Mouse (Mus musculus) left cerebral cortex, postnatal 36 days (tissue): ENCODE measurements at regions not wholly inside any gene's neighbourhood (a gene's known extent, or its start where the extent isn't known, plus 50 kb on each side); places are given as distances from the start of the nearest gene placed in this dataset.

Source experiments
- DNase-seq, 2 experiments: peaks; one replicate each; pipeline ENCODE4 v3.0.0; 2021 to 2022; ENCODE audit warnings: low spot score in 2 of 2, mixed read lengths in 1 of 2
- intact Hi-C: fragments of 180-260 bp; cut with DNase I; formaldehyde crosslinking; loops from one replicate; pipeline ENCODE4 v1.15.1; 2025

GRCm38 (mm10) chr3:26465158-26465557 is 132.9 kb upstream of the Nlgn1 start:
- intact Hi-C loops, result loop anchor here (10.0 kb wide), 1 partner anchor 370 kb away; no protein-coding TSS in a partner anchor
- DNase-seq, result peak; percentile 10 to 16

DNA sequence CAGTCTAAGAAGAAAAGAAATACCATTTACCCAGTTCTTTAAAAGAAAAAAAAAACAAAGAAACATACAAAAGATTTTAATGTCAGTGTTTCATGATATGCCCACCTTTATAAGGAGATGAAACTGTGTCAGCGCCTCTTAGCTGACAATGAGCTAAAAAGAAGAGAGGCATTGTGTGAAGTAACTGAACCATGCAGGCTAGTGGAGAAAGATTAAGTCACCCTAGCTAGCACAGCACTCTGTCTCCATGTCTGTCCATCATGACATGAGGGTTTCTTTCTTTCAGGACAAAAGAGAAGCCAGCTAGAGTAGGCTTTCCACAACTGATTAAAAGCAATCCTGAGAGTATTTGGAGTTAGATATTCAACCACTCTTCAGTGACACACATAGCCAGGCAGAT is 122.7 kb upstream of the Nlgn1 start:
- DNase-seq, result no peak
- intact Hi-C loops, result no loop called here

DNA sequence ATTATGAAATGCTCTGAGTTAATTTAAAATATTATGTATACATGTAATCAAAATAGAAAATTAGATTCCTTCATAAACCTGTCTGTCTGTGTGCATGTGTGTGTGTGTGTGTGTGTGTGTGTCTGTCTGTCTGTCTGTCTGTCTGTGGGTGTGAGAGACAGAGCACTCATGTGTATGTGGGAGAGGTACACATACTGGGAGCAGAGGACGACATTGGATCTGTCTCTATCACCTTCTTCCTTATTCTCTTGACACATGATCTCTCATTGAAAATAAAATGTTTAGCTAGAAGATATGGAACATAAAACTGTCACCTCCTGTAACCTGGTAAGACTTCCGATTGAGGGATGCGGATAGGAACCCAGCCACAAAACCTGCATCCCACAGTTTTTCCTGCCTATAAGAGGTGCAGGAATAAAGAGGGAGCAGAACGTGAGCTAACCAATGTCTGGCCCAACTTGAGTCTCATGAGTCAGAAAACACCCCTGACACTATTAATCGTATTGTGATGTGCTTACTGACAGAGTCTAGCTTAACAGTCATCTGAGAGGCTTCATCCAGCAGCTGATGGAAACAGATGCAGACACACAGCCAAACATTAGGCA is 105.6 kb upstream of the Nlgn1 start:
- intact Hi-C loops, result no loop called here
- no peak for DNase-seq
